Mouse (Mus musculus): ENCODE data around the gene Arhgef7.

- TF ChIP-seq EP300 (IDR thresholded peaks at IDR 0.05; ENCODE audit: insufficient read depth, low read depth, low read length) (no peak), CTCF (IDR thresholded peaks at IDR 0.05) (no peak)
Measured at GRCm38 (mm10) chr8:11785121-11785520, 57.6 kb downstream of the Arhgef7 start.
